Mouse (Mus musculus) erythroblast, adult 5-6 weeks (primary cell): Measurements from ENCODE around the gene Kdm5b. TPM values are rescaled to one million over a fixed set of nuclear protein-coding genes. Genes with fewer than 3 reads are reported as not detected.

Experiments used
- total RNA-seq, 2 experiments: library from RNA; stranded (forward) in 1 of 2; stranded (reverse) in 1 of 2; fragments of 150-400 nt in 1 of 2; fragments of 200-764, 138-1000 nt in 1 of 2; gene quantifications; 2 replicates each; pipeline versions ENCODE4 v1.2.3 to v1.2.4; 2015 to 2017; ENCODE audit warnings: low replicate concordance in 2 of 2

Kdm5b gene
- total RNA-seq, 2 experiments from 2014 or later, result 15.9 to 25.0 TPM

Other genes starting within 250 kb of the Kdm5b start
- gene Ppfia4, start 227.2 kb upstream of the Kdm5b start, total RNA-seq (2015; ENCODE audit: low replicate concordance), result 2.1 and 4.2 TPM in 2 replicates
- gene Ppfia4, start 227.2 kb upstream of the Kdm5b start, total RNA-seq (2017; ENCODE audit: low replicate concordance), result 2.8 and 3.8 TPM in 2 replicates
- gene Tmem183a, start 198.2 kb upstream of the Kdm5b start, total RNA-seq (2015; ENCODE audit: low replicate concordance), result 38.2 and 40.5 TPM in 2 replicates
- 54.1 and 54.4 TPM in 2 replicates for gene Tmem183a, start 198.2 kb upstream of the Kdm5b start, total RNA-seq (2017; ENCODE audit: low replicate concordance)
- not detected in 2 replicates for gene 4933406M09Rik, start 174.2 kb upstream of the Kdm5b start, total RNA-seq (2015; ENCODE audit: low replicate concordance)
- not detected in 2 replicates for gene 4933406M09Rik, start 174.2 kb upstream of the Kdm5b start, total RNA-seq (2017; ENCODE audit: low replicate concordance)
- 31.8 and 39.6 TPM in 2 replicates for gene Cyb5r1, start 154.6 kb upstream of the Kdm5b start, total RNA-seq (2015; ENCODE audit: low replicate concordance)
- 26.8 and 53.9 TPM in 2 replicates for gene Cyb5r1, start 154.6 kb upstream of the Kdm5b start, total RNA-seq (2017; ENCODE audit: low replicate concordance)
- 432 and 436 TPM in 2 replicates for gene Adipor1, start 144.8 kb upstream of the Kdm5b start, total RNA-seq (2015; ENCODE audit: low replicate concordance)
- 440 and 446 TPM in 2 replicates for gene Adipor1, start 144.8 kb upstream of the Kdm5b start, total RNA-seq (2017; ENCODE audit: low replicate concordance)
- 226 and 242 TPM in 2 replicates for gene Klhl12, start 104.6 kb upstream of the Kdm5b start, total RNA-seq (2015; ENCODE audit: low replicate concordance)
- gene Klhl12, start 104.6 kb upstream of the Kdm5b start, total RNA-seq (2017; ENCODE audit: low replicate concordance), result 369 and 410 TPM in 2 replicates
- gene Rabif, start 65.5 kb upstream of the Kdm5b start, total RNA-seq (2015; ENCODE audit: low replicate concordance), result 5.6 and 9.2 TPM in 2 replicates
- 7.2 and 8.2 TPM in 2 replicates for gene Rabif, start 65.5 kb upstream of the Kdm5b start, total RNA-seq (2017; ENCODE audit: low replicate concordance)
- gene Mgat4e, start 10.5 kb upstream of the Kdm5b start, total RNA-seq (2015; ENCODE audit: low replicate concordance), result not detected in 2 replicates
- not detected in 2 replicates for gene Mgat4e, start 10.5 kb upstream of the Kdm5b start, total RNA-seq (2017; ENCODE audit: low replicate concordance)
- gene Syt2, start 86.5 kb downstream of the Kdm5b start, total RNA-seq (2015; ENCODE audit: low replicate concordance), result 0.58 TPM in 1 of 2 replicates, not detected in the other
- not detected in 2 replicates for gene Syt2, start 86.5 kb downstream of the Kdm5b start, total RNA-seq (2017; ENCODE audit: low replicate concordance)